Comparison of ENCODE assay signal across 27 mouse cellular contexts in the genomic region with DNA sequence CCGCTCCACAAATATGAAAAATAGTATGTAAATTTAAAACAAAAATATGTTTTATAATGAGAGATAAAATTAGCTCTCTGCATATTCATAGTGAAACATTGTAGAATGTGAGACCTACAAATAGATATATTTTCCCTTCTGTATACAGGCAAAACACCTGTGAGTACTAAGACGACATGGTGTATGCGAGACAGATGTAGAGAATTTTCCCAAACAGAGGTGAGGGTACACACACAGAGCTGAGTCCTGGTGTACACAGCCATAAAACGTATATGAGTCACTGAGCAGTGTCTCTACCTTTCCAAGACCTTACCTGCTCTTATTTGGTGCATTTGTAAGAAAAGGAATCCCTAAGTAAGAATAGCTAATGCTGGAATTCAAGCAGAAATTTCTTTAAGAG.
"Had no signal": no experiment of that assay in that cellular context is flagged by ENCODE, and none has a peak within 500 bp of the region (broad histone marks: within the 10 kb centered on the region; RNA-seq: fewer than 3 reads in every experiment).

No protein-coding gene starts in this region.

- ATAC-seq: hindbrain, postnatal 0 days; intestine, embryonic 16.5 days; liver, postnatal 0 days had no signal

- H3K27ac ChIP-seq: heart, adult 2 months; heart, embryonic 13.5 days; heart, embryonic 15.5 days; hindbrain, embryonic 12.5 days; hindbrain, embryonic 14.5 days; hindbrain, postnatal 0 days; kidney, embryonic 15.5 days; layer of hippocampus, adult 2 months; left cerebral cortex, adult 2 months; limb, embryonic 12.5 days; liver, embryonic 13.5 days; liver, embryonic 15.5 days had no signal

- H3K27me3 ChIP-seq: heart, embryonic 13.5 days; heart, embryonic 15.5 days; hindbrain, embryonic 12.5 days; kidney, embryonic 15.5 days; limb, embryonic 12.5 days; liver, embryonic 13.5 days; liver, embryonic 15.5 days had no signal

- DNase-seq: gastrocnemius, postnatal 14 days; gastrocnemius, postnatal 36 days; heart, adult 11 months; heart, adult 2 months; heart, postnatal 14 days; heart, postnatal 36 days; kidney, adult 11 months; kidney, adult 2 months; kidney, adult 9 months; kidney, postnatal 10 days; kidney, postnatal 25 days; liver; liver, embryonic 13.5 days; liver, postnatal 0 days had no signal

- H3K4me2 ChIP-seq: heart, embryonic 11.5 days; heart, embryonic 13.5 days; heart, embryonic 15.5 days; hindbrain, embryonic 12.5 days; hindbrain, embryonic 14.5 days; kidney, embryonic 15.5 days; limb, embryonic 12.5 days; liver, embryonic 11.5 days; liver, embryonic 13.5 days; liver, embryonic 15.5 days had no signal

- H3K9me3 ChIP-seq: heart, embryonic 13.5 days; heart, embryonic 15.5 days; hindbrain, embryonic 12.5 days; kidney, embryonic 15.5 days; limb, embryonic 12.5 days; liver, embryonic 13.5 days; liver, embryonic 15.5 days had no signal

- H3K4me3 ChIP-seq: heart, adult 2 months; heart, embryonic 13.5 days; heart, embryonic 15.5 days; hindbrain, embryonic 12.5 days; kidney, embryonic 15.5 days; layer of hippocampus, adult 2 months; left cerebral cortex, adult 2 months; limb, embryonic 12.5 days; liver, embryonic 13.5 days; liver, embryonic 15.5 days had no signal

- H3K4me1 ChIP-seq: heart, embryonic 13.5 days; heart, embryonic 15.5 days; hindbrain, embryonic 12.5 days; kidney, embryonic 15.5 days; liver, embryonic 13.5 days; liver, embryonic 15.5 days had no signal

- H3K9ac ChIP-seq: heart, embryonic 13.5 days; heart, embryonic 15.5 days; hindbrain, embryonic 12.5 days; hindbrain, embryonic 14.5 days; kidney, embryonic 15.5 days; limb, embryonic 12.5 days; liver, embryonic 13.5 days; liver, embryonic 15.5 days; liver, postnatal 0 days had no signal

- H3K36me3 ChIP-seq: heart, embryonic 13.5 days; heart, embryonic 15.5 days; hindbrain, embryonic 12.5 days; kidney, embryonic 15.5 days; limb, embryonic 12.5 days; liver, embryonic 13.5 days; liver, embryonic 15.5 days had no signal
